Mouse (Mus musculus) heart, embryonic 12.5 days (tissue): ENCODE measurements around the gene Nkain2. TPM values are rescaled to one million over a fixed set of nuclear protein-coding genes. Genes with fewer than 3 reads are reported as not detected.

Source experiments
- polyA plus RNA-seq: library from polyadenylated mRNA; unstranded; fragments of >200 nt; fragmentation: Nextera tagmentation; extraction: Ambion mirVana; gene quantifications from 2 replicates; pipeline ENCODE4 v1.2.1, GENCODE M21; 2016

Nkain2 gene
- polyA plus RNA-seq, 1 experiment from 2014 or later = 1.00 TPM

Other genes with a start within 250 kb of the Nkain2 start
- gene Trdn, start 190.1 kb upstream of the Nkain2 start, polyA plus RNA-seq = 196 and 209 TPM in 2 replicates